Mouse (Mus musculus) liver, embryonic 14.5 days (tissue): ENCODE measurements around the gene Dcun1d3. TPM values are rescaled to one million over a fixed set of nuclear protein-coding genes. Genes with fewer than 3 reads are reported as not detected.

Source experiments
- ATAC-seq: fragments of 200-750 bp; cut with Nextera tagmentation; 2 replicates; pipeline ENCODE4 v1.8.0; 2017; ENCODE audit warnings: moderate number of reproducible peaks, mild to moderate bottlenecking, moderate library complexity; ENCODE audit not compliant: insufficient read depth
- DNase-seq, 3 experiments: peaks; one replicate each; pipeline ENCODE4 v3.0.0-alpha.2; 2012 to 2013; ENCODE audit warnings: low read depth in 3 of 3, low spot score in 3 of 3
- H3K27ac ChIP-seq: fragments of 300-500 bp; sonication (generic); 2 replicates; pipeline ENCODE4 v1.5.1; 2014; ENCODE audit warnings: moderate library complexity, mild to moderate bottlenecking, control low read depth, inconsistent platforms
- H3K27me3 ChIP-seq: fragments of 300-500 bp; sonication (generic); 2 replicates; pipeline ENCODE4 v1.6.1; 2014; ENCODE audit warnings: mild to moderate bottlenecking, low read length, moderate library complexity; ENCODE audit not compliant: control insufficient read depth, insufficient read depth
- H3K36me3 ChIP-seq: fragments of 300-500 bp; sonication (generic); replicated peaks from 2 replicates; pipeline ENCODE4 v1.6.1; 2014; ENCODE audit warnings: low read depth; ENCODE audit not compliant: control insufficient read depth, insufficient read depth
- H3K4me1 ChIP-seq, 2 experiments: fragments of 200-500 bp in 1 of 2; fragments of 300-500 bp in 1 of 2; sonication (generic) in 1 of 2; replicated peaks; 2 replicates each; pipeline ENCODE4 v1.6.1; 2012 to 2014; ENCODE audit warnings: antibody characterized with exemption in 1 of 2, inconsistent platforms in 1 of 2, low read length in 1 of 2; ENCODE audit not compliant: control insufficient read depth in 2 of 2, insufficient read depth in 2 of 2
- H3K4me2 ChIP-seq: fragments of 300-500 bp; sonication (generic); 2 replicates; pipeline ENCODE4 v1.6.1; 2014; ENCODE audit warnings: low read depth, mild to moderate bottlenecking, control low read depth, moderate library complexity
- H3K4me3 ChIP-seq, 2 experiments: fragments of 200-500 bp in 1 of 2; fragments of 300-500 bp in 1 of 2; sonication (generic) in 1 of 2; 2 replicates each; pipeline ENCODE4 v1.5.1; 2012 to 2014; ENCODE audit warnings: low read depth in 2 of 2, low read length in 2 of 2, mild to moderate bottlenecking in 2 of 2, control low read depth in 1 of 2, inconsistent platforms in 1 of 2, moderate library complexity in 1 of 2; ENCODE audit not compliant: insufficient read depth in 1 of 2
- H3K9ac ChIP-seq: fragments of 300-500 bp; sonication (generic); replicated peaks from 2 replicates; pipeline ENCODE4 v1.6.1; 2014; ENCODE audit warnings: mild to moderate bottlenecking, control low read depth, moderate library complexity
- H3K9me3 ChIP-seq: fragments of 300-500 bp; sonication (generic); 2 replicates; pipeline ENCODE4 v1.6.1; 2016; ENCODE audit warnings: low read length, mixed read lengths; ENCODE audit not compliant: control insufficient read depth
- CTCF ChIP-seq: IDR thresholded peaks from 2 replicates; pipeline ENCODE4 v1.5.1; 2016; ENCODE audit warnings: antibody characterized with exemption, low read depth, control low read depth
- EP300 ChIP-seq: IDR thresholded peaks from 2 replicates; pipeline ENCODE4 v1.6.1; 2016; ENCODE audit warnings: antibody characterized with exemption, low read depth
- WGBS: fragments of 180-500 bp; shearing (Covaris S2); extraction: QIAGEN DNeasy Blood & Tissue Kit; methylation state at CpG from one replicate; pipeline ENCODE4 v1.1.7; 2014; ENCODE audit not compliant: insufficient replicate concordance; 5-methylcytosine and 5-hydroxymethylcytosine counted together
- polyA plus RNA-seq, 2 experiments: library from polyadenylated mRNA; depleted of rRNA in 1 of 2; stranded (reverse) in 1 of 2; unstranded in 1 of 2; fragments of >200 nt; fragmentation: Nextera tagmentation in 1 of 2; extraction: Ambion mirVana in 1 of 2; gene quantifications; 2 replicates each; pipeline versions ENCODE4 v1.2.1 to v1.2.3; 2012 to 2014

The Dcun1d3 gene
- polyA plus RNA-seq, 2 experiments = 0.87 to 1.2 TPM

- no peak overlapping the region for H3K4me3 ChIP-seq
- DNase-seq (no peak), ATAC-seq (no peak)
- no peak overlapping the region for H3K4me2 ChIP-seq
- 65% methylated on average over 4 of the region's 4 CpGs for WGBS
- H3K9ac ChIP-seq = no peak overlapping the region
- no peaks in the 10 kb centered on the region for H3K4me1 ChIP-seq
- no peaks in the 10 kb centered on the region for H3K36me3 ChIP-seq
- H3K27me3 ChIP-seq = no peaks in the 10 kb centered on the region
- H3K9me3 ChIP-seq = no peaks in the 10 kb centered on the region
- no peak overlapping the region for H3K27ac ChIP-seq
- no peak for TF ChIP-seq CTCF
- no peak for TF ChIP-seq EP300
Observed at GRCm38 (mm10) chr7:119887887-119888286, 8.2 kb downstream of the Dcun1d3 start.

- TF ChIP-seq EP300 = no peak
- TF ChIP-seq CTCF = no peak
- Histone ChIP-seq H3K4me2 (no peak overlapping the region), H3K4me3 (no peak overlapping the region), H3K36me3 (no peaks in the 10 kb centered on the region), H3K4me1 (0 out of 4 replicates have a peak, but pooled peaks cover 0 to 2% of the 10 kb centered on the region in 2 experiments), H3K27ac (no peak overlapping the region), H3K27me3 (no peaks in the 10 kb centered on the region), H3K9ac (no peak overlapping the region), H3K9me3 (no peaks in the 10 kb centered on the region)
- no peak for DNase-seq
- WGBS = 80% methylated on average over 2 of the region's 2 CpGs
- no peak for ATAC-seq
Observed at GRCm38 (mm10) chr7:119881229-119881628, 14.9 kb downstream of the Dcun1d3 start.

- ATAC-seq = no peak
- Histone ChIP-seq H3K4me2 (no peak overlapping the region), H3K9me3 (no peaks in the 10 kb centered on the region), H3K27ac (no peak overlapping the region), H3K36me3 (no peaks in the 10 kb centered on the region), H3K9ac (no peak overlapping the region), H3K4me1 (0 out of 4 replicates have a peak, but pooled peaks cover 0 to 2% of the 10 kb centered on the region in 2 experiments), H3K27me3 (no peaks in the 10 kb centered on the region), H3K4me3 (no peak overlapping the region)
- 55% methylated on average over 5 of the region's 5 CpGs for WGBS
- no peak for DNase-seq
- TF ChIP-seq EP300 (no peak), CTCF (no peak)
Observed at GRCm38 (mm10) chr7:119880345-119880744, 15.8 kb downstream of the Dcun1d3 start.

- no peaks in the 10 kb centered on the region for H3K27me3 ChIP-seq
- TF ChIP-seq CTCF (no peak), EP300 (no peak)
- H3K4me2 ChIP-seq = no peak overlapping the region
- H3K27ac ChIP-seq = no peak overlapping the region
- H3K4me1 ChIP-seq = 0 out of 4 replicates have a peak, but pooled peaks cover 0 to 2% of the 10 kb centered on the region in 2 experiments
- ATAC-seq = no peak
- H3K9me3 ChIP-seq = no peaks in the 10 kb centered on the region
- no peak for DNase-seq
- WGBS = 70% methylated on average over 4 of the region's 4 CpGs
- no peaks in the 10 kb centered on the region for H3K36me3 ChIP-seq
- no peak overlapping the region for H3K4me3 ChIP-seq
- H3K9ac ChIP-seq = no peak overlapping the region
Observed at GRCm38 (mm10) chr7:119879171-119879570, 16.9 kb downstream of the Dcun1d3 start.

- no peak overlapping the region for H3K4me3 ChIP-seq
- no peak for TF ChIP-seq CTCF
- no peak for TF ChIP-seq EP300
- H3K4me1 ChIP-seq = 0 out of 4 replicates have a peak, but pooled peaks cover 0 to 2% of the 10 kb centered on the region in 2 experiments
- H3K9me3 ChIP-seq = no peaks in the 10 kb centered on the region
- H3K27me3 ChIP-seq = no peaks in the 10 kb centered on the region
- H3K27ac ChIP-seq = no peak overlapping the region
- WGBS = 51% methylated on average over 3 of the region's 3 CpGs
- no peak overlapping the region for H3K9ac ChIP-seq
- no peak overlapping the region for H3K4me2 ChIP-seq
- no peaks in the 10 kb centered on the region for H3K36me3 ChIP-seq
- ATAC-seq (no peak), DNase-seq (no peak)
Observed at GRCm38 (mm10) chr7:119875776-119876440, 20.2 kb downstream of the Dcun1d3 start.
